ENCODE assay signal across 23 mouse cellular contexts in genomic region chr15:64535160-64535559, GRCm38 (mm10).
A peak's percentile ranks its signal among the peaks of the same experiment; 100 is the strongest.
DNase-seq lines count a peak whose midpoint lies in the region; ATAC-seq and TF ChIP-seq lines count a peak whose summit lies in the region.
"Had no signal": no experiment of that assay in that cellular context is flagged by ENCODE, and none has a peak within 500 bp of the region (broad histone marks: within the 10 kb centered on the region; RNA-seq: fewer than 3 reads in every experiment).

No protein-coding gene starts in this region.

- intact Hi-C loops in heart, postnatal 10 days (cut with DNase I), result no loop called here

- no peaks in the 10 kb centered on the region for H3K9me3 ChIP-seq in heart, embryonic 12.5 days (replicated peaks)
- no peaks in the 10 kb centered on the region for H3K9me3 ChIP-seq in midbrain, embryonic 14.5 days (ENCODE audit: control insufficient read depth, low read length)
- H3K9me3 ChIP-seq: forebrain, embryonic 13.5 days; heart, embryonic 13.5 days; megakaryocyte, embryonic 14.5 days; neural tube, embryonic 12.5 days had no signal

- no peaks in the 10 kb centered on the region for H3K36me3 ChIP-seq in heart, embryonic 12.5 days
- H3K36me3 ChIP-seq in C2C12 (ENCODE audit: control insufficient read depth, insufficient read depth), result peaks cover 19% of the 10 kb centered on the region
- no peaks in the 10 kb centered on the region for H3K36me3 ChIP-seq in midbrain, embryonic 14.5 days (ENCODE audit: control insufficient read depth, insufficient read depth, low read length)
- H3K36me3 ChIP-seq: heart, embryonic 13.5 days; neural tube, embryonic 12.5 days had no signal

- peak; percentile 69 for DNase-seq in heart, adult 8-10 months (ENCODE audit: low spot score)
- peak; percentile 36 to 38 for DNase-seq in heart, postnatal 10 days
- no peak for DNase-seq in testis, postnatal 10 days (ENCODE audit: low spot score)
- no peak for DNase-seq in midbrain, embryonic 14.5 days
- no peak for DNase-seq in urinary bladder, postnatal 10 days (ENCODE audit: low spot score)
- DNase-seq: adrenal gland, postnatal 10 days; cerebellum, adult 18-20 months; layer of hippocampus, postnatal 36 days; lung, embryonic 14.5 days; right cerebral cortex, postnatal 25 days; thymus, postnatal 4 days had no signal

- no peaks in the 10 kb centered on the region for H3K79me3 ChIP-seq in C2C12 (ENCODE audit: low read depth)

- H3K27ac ChIP-seq in heart, embryonic 12.5 days (ENCODE audit: poor library complexity, severe bottlenecking), result no peak overlapping the region
- peak overlapping the region; percentile 31 for H3K27ac ChIP-seq in brown adipose tissue, adult 24 weeks (replicated peaks; ENCODE audit: low read depth, low read length)
- H3K27ac ChIP-seq in midbrain, embryonic 14.5 days (replicated peaks; ENCODE audit: low read depth, low read length), result no peak overlapping the region
- H3K27ac ChIP-seq: forebrain, embryonic 13.5 days; heart, embryonic 13.5 days; hindbrain, embryonic 14.5 days; neural tube, embryonic 12.5 days had no signal

- H3K4me2 ChIP-seq in heart, embryonic 12.5 days, result no peak overlapping the region
- no peak overlapping the region for H3K4me2 ChIP-seq in midbrain, embryonic 14.5 days (ENCODE audit: low read length)
- H3K4me2 ChIP-seq: forebrain, embryonic 13.5 days; heart, embryonic 13.5 days; hindbrain, embryonic 14.5 days; liver, embryonic 11.5 days; lung, embryonic 14.5 days; neural tube, embryonic 12.5 days had no signal

- no peak for TF ChIP-seq CTCF in C2C12 (IDR thresholded peaks at IDR 0.05; ENCODE audit: control insufficient read depth, insufficient read depth, insufficient read length)

- no peak overlapping the region for H3K9ac ChIP-seq in heart, embryonic 12.5 days
- H3K9ac ChIP-seq in midbrain, embryonic 14.5 days (replicated peaks; ENCODE audit: low read length), result no peak overlapping the region
- H3K9ac ChIP-seq: forebrain, embryonic 13.5 days; heart, embryonic 13.5 days; hindbrain, embryonic 14.5 days; lung, embryonic 14.5 days; neural tube, embryonic 12.5 days had no signal

- H3K27me3 ChIP-seq in heart, embryonic 12.5 days (replicated peaks), result no peaks in the 10 kb centered on the region
- no peaks in the 10 kb centered on the region for H3K27me3 ChIP-seq in C2C12 (ENCODE audit: control insufficient read depth, insufficient read depth, insufficient read length)
- no peaks in the 10 kb centered on the region for H3K27me3 ChIP-seq in midbrain, embryonic 14.5 days (ENCODE audit: control insufficient read depth, insufficient read depth, low read length)
- H3K27me3 ChIP-seq: CH12.LX; forebrain, embryonic 13.5 days; heart, embryonic 13.5 days; megakaryocyte, embryonic 14.5 days; neural tube, embryonic 12.5 days had no signal

- WGBS in heart, embryonic 12.5 days, result 83% methylated on average over 2 of the region's 2 CpGs
- 88% methylated on average over 2 of the region's 2 CpGs for WGBS in midbrain, embryonic 14.5 days

- peaks cover 27% of the 10 kb centered on the region for H3K4me1 ChIP-seq in heart, embryonic 12.5 days (replicated peaks)
- H3K4me1 ChIP-seq in brown adipose tissue, adult 24 weeks (ENCODE audit: control insufficient read depth, insufficient read depth, insufficient read length, low read length), result no peaks in the 10 kb centered on the region; the same call in 1 of the 2 replicates
- no peaks in the 10 kb centered on the region for H3K4me1 ChIP-seq in midbrain, embryonic 14.5 days (ENCODE audit: control insufficient read depth, insufficient read depth, low read length)
- H3K4me1 ChIP-seq: forebrain, embryonic 13.5 days; megakaryocyte, embryonic 14.5 days; neural tube, embryonic 12.5 days had no signal

- H3K4me3 ChIP-seq in heart, embryonic 12.5 days, result no peak overlapping the region
- no peak overlapping the region for H3K4me3 ChIP-seq in C2C12 (ENCODE audit: insufficient read depth, poor library complexity, severe bottlenecking)
- H3K4me3 ChIP-seq in brown adipose tissue, adult 24 weeks (ENCODE audit: insufficient read depth, low read depth, low read length), result no peak overlapping the region
- H3K4me3 ChIP-seq in midbrain, embryonic 14.5 days (replicated peaks; ENCODE audit: low read depth, low read length), result no peak overlapping the region
- H3K4me3 ChIP-seq: forebrain, embryonic 13.5 days; heart, embryonic 13.5 days; megakaryocyte, embryonic 14.5 days; neural tube, embryonic 12.5 days had no signal

- no peak overlapping the region for H3ac ChIP-seq in C2C12 (ENCODE audit: control insufficient read depth, insufficient read length, low read depth)

- no peaks in the 10 kb centered on the region for H3K79me2 ChIP-seq in C2C12 (ENCODE audit: control insufficient read depth, insufficient read depth)

- ATAC-seq in heart, embryonic 12.5 days (ENCODE audit: insufficient number of reproducible peaks, low FRiP score), result no peak
- no peak for ATAC-seq in midbrain, embryonic 14.5 days (ENCODE audit: low FRiP score, low TSS enrichment)
- ATAC-seq: forebrain, embryonic 13.5 days; intestine, embryonic 16.5 days; midbrain, embryonic 16.5 days had no signal

TF ChIP-seq in C2C12, 6 proteins besides CTCF, POLR2A, EP300 and RAD21:
- TF ChIP-seq MAX (IDR thresholded peaks at IDR 0.05) (no peak), MYOD1 (IDR thresholded peaks at IDR 0.05; ENCODE audit: control insufficient read depth, insufficient read length, low read depth) (peak; percentile 79), USF1 (IDR thresholded peaks at IDR 0.05; ENCODE audit: low read depth) (peak; percentile 71), CEBPB (IDR thresholded peaks at IDR 0.05; ENCODE audit: low read depth) (no peak), MYOG (IDR thresholded peaks at IDR 0.05; ENCODE audit: control insufficient read depth, extremely low read depth, insufficient read length) (no peak)
TF ChIP-seq in C2C12: peak in this region for 2.

Comparison
In these comparisons a context has a peak if more than half of its experiments do, and no peak if none do; other contexts are left out.
1. DNase-seq: peak in heart, adult 8-10 months (single experiment) and heart, postnatal 10 days (2 of 2); none in testis, postnatal 10 days (single experiment), midbrain, embryonic 14.5 days (single experiment) and urinary bladder, postnatal 10 days (single experiment).